Mouse (Mus musculus): ENCODE measurements around the gene Gabbr2.

The Gabbr2 gene

GRCm38 (mm10) chr4:46988824-46989223 is 2.8 kb downstream of the Gabbr2 start:
- DNase-seq (ENCODE audit: low read depth) = no peak

- DNase-seq (ENCODE audit: low read depth) = no peak
Observed at GRCm38 (mm10) chr4:46988257-46988656, 3.4 kb downstream of the Gabbr2 start.

- no peak for DNase-seq (ENCODE audit: low read depth)
Observed at GRCm38 (mm10) chr4:46987809-46988208, 3.9 kb downstream of the Gabbr2 start.

- no peak for DNase-seq (ENCODE audit: low read depth)
Observed at GRCm38 (mm10) chr4:46986054-46986453, 5.6 kb downstream of the Gabbr2 start.

GRCm38 (mm10) chr4:46982912-46983311 is 8.8 kb downstream of the Gabbr2 start:
- DNase-seq (ENCODE audit: low read depth) = no peak

- no peak for DNase-seq (ENCODE audit: low read depth)
Observed at GRCm38 (mm10) chr4:46982094-46982493, 9.6 kb downstream of the Gabbr2 start.

- DNase-seq (ENCODE audit: low read depth) = no peak
Observed at GRCm38 (mm10) chr4:46978371-46978770, 13.3 kb downstream of the Gabbr2 start.

- DNase-seq (ENCODE audit: low read depth) = no peak
Observed at GRCm38 (mm10) chr4:46977161-46977560, 14.5 kb downstream of the Gabbr2 start.

GRCm38 (mm10) chr4:46976671-46977071 is 15.0 kb downstream of the Gabbr2 start:
- DNase-seq (ENCODE audit: low read depth) = no peak

GRCm38 (mm10) chr4:46973322-46973721 is 18.4 kb downstream of the Gabbr2 start:
- no peak for DNase-seq (ENCODE audit: low read depth)

GRCm38 (mm10) chr4:46967981-46968380 is 23.7 kb downstream of the Gabbr2 start:
- DNase-seq (ENCODE audit: low read depth) = no peak

GRCm38 (mm10) chr4:46966551-46966950 is 25.1 kb downstream of the Gabbr2 start:
- no peak for DNase-seq (ENCODE audit: low read depth)

GRCm38 (mm10) chr4:46961403-46961802 is 30.3 kb downstream of the Gabbr2 start:
- DNase-seq (ENCODE audit: low read depth) = no peak

- DNase-seq (ENCODE audit: low read depth) = no peak
Observed at GRCm38 (mm10) chr4:46960208-46960607, 31.5 kb downstream of the Gabbr2 start.

- DNase-seq (ENCODE audit: low read depth) = no peak
Observed at GRCm38 (mm10) chr4:46959776-46960175, 31.9 kb downstream of the Gabbr2 start.

- no peak for DNase-seq (ENCODE audit: low read depth)
Observed at GRCm38 (mm10) chr4:46957955-46958354, 33.7 kb downstream of the Gabbr2 start.

- no peak for DNase-seq (ENCODE audit: low read depth)
Observed at GRCm38 (mm10) chr4:46956966-46957365, 34.7 kb downstream of the Gabbr2 start.

- DNase-seq (ENCODE audit: low read depth) = no peak
Observed at GRCm38 (mm10) chr4:46953021-46953420, 38.7 kb downstream of the Gabbr2 start.

- DNase-seq (ENCODE audit: low read depth) = no peak
Observed at GRCm38 (mm10) chr4:46952562-46952961, 39.1 kb downstream of the Gabbr2 start.

GRCm38 (mm10) chr4:46934291-46934690 is 57.4 kb downstream of the Gabbr2 start:
- DNase-seq (ENCODE audit: low read depth) = no peak

- DNase-seq (ENCODE audit: low read depth) = no peak
Observed at GRCm38 (mm10) chr4:46933590-46933989, 58.1 kb downstream of the Gabbr2 start.

GRCm38 (mm10) chr4:46931706-46932397 is 59.8 kb downstream of the Gabbr2 start:
- no peak for DNase-seq (ENCODE audit: low read depth)

- DNase-seq (ENCODE audit: low read depth) = no peak
Observed at GRCm38 (mm10) chr4:46928112-46928511, 63.6 kb downstream of the Gabbr2 start.

- DNase-seq (ENCODE audit: low read depth) = no peak
Observed at GRCm38 (mm10) chr4:46919144-46919543, 72.5 kb downstream of the Gabbr2 start.
